In the genomic region with DNA sequence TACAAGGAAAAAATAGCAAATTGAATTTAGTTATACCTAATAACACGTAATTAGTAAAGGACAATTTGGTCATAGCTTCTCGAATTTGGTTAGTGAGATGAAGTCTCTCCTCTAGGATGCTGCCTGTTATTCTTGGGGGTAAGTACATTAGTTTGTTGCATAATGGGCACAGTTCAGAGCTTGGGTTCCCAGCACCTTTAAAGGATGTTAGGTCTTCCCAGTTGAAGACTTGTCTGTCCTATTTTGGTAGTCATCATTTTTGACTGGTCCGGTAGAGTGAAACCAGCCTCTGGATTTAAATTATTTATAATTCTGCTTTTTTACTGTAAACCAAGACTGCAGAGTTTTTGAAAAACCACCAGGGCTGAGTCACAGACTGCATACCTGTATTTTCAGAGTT, we compare ENCODE assay signal across 20 mouse cellular contexts. TPM values are rescaled to one million over a fixed set of nuclear protein-coding genes. Genes with fewer than 3 reads are reported as not detected.
DNase-seq lines count a peak whose midpoint lies in the region; ATAC-seq and TF ChIP-seq lines count a peak whose summit lies in the region.
"Had no signal": no experiment of that assay in that cellular context is flagged by ENCODE, and none has a peak within 500 bp of the region (broad histone marks: within the 10 kb centered on the region; RNA-seq: fewer than 3 reads in every experiment).

No protein-coding gene starts in this region.

- ATAC-seq in hindbrain, embryonic 14.5 days (ENCODE audit: low FRiP score) = no peak
- no peak for ATAC-seq in midbrain, embryonic 16.5 days
- ATAC-seq: activated CD4-positive, CD25-positive, alpha-beta regulatory T cell, adult 4 months; Patski had no signal

- H3K9me3 ChIP-seq in hindbrain, embryonic 14.5 days (ENCODE audit: control insufficient read depth, low read length) = no peaks in the 10 kb centered on the region
- no peaks in the 10 kb centered on the region for H3K9me3 ChIP-seq in midbrain, embryonic 16.5 days (replicated peaks; ENCODE audit: control insufficient read depth, low read length, poor library complexity, severe bottlenecking)
- H3K9me3 ChIP-seq: heart, embryonic 15.5 days had no signal

- DNase-seq in heart, adult 11 months = peak; percentile 28
- no peak for DNase-seq in heart, postnatal 14 days
- DNase-seq in hindbrain, embryonic 14.5 days (ENCODE audit: low spot score) = no peak
- DNase-seq in ovary, postnatal 14 days (ENCODE audit: low spot score) = no peak
- no peak for DNase-seq in urinary bladder, postnatal 36 days (ENCODE audit: low spot score in 2 of 2)
- DNase-seq: adrenal gland, postnatal 25 days; cerebellum, adult 8-10 months; heart, adult 2 months; kidney, adult 18-20 months; kidney, postnatal 14 days; lung, embryonic 14.5 days; spleen, adult 18-20 months; thymus, adult 18-20 months had no signal

- no peaks in the 10 kb centered on the region for H3K27me3 ChIP-seq in hindbrain, embryonic 14.5 days (ENCODE audit: control insufficient read depth, insufficient read depth, low read length)
- no peaks in the 10 kb centered on the region for H3K27me3 ChIP-seq in midbrain, embryonic 16.5 days (ENCODE audit: control insufficient read depth, insufficient read depth, low read depth, low read length)

- H3K4me1 ChIP-seq in cortical plate, adult 2 months (ENCODE audit: control insufficient read depth, insufficient read depth, low read length) = no peaks in the 10 kb centered on the region
- peaks cover 6% of the 10 kb centered on the region; the same call in 1 of the 2 replicates for H3K4me1 ChIP-seq in hindbrain, embryonic 14.5 days (replicated peaks; ENCODE audit: control insufficient read depth, insufficient read depth, low read length)
- H3K4me1 ChIP-seq in midbrain, embryonic 16.5 days (ENCODE audit: control insufficient read depth, insufficient read depth, low read length) = peaks cover 9% of the 10 kb centered on the region

- no peak overlapping the region for H3K27ac ChIP-seq in cortical plate, adult 2 months (ENCODE audit: insufficient read depth, low read length)
- no peak overlapping the region for H3K27ac ChIP-seq in hindbrain, embryonic 14.5 days
- H3K27ac ChIP-seq in midbrain, embryonic 16.5 days (ENCODE audit: low read length) = no peak overlapping the region
- H3K27ac ChIP-seq: heart, adult 2 months; heart, embryonic 15.5 days; macrophage had no signal

- TF ChIP-seq POLR2A in cortical plate, adult 2 months (IDR thresholded peaks at IDR 0.05; ENCODE audit: extremely low read depth, insufficient read depth, low read length) = no peak

- TF ChIP-seq CTCF in cortical plate, adult 2 months (IDR thresholded peaks at IDR 0.05; ENCODE audit: extremely low read depth, insufficient read depth, low read length) = no peak

- H3K9ac ChIP-seq in hindbrain, embryonic 14.5 days = peak overlapping the region; percentile 99
- H3K9ac ChIP-seq in midbrain, embryonic 16.5 days (ENCODE audit: low read depth, low read length) = no peak overlapping the region
- H3K9ac ChIP-seq: heart, embryonic 15.5 days; lung, embryonic 14.5 days had no signal

- peak overlapping the region; percentile 92 for H3K4me2 ChIP-seq in hindbrain, embryonic 14.5 days (replicated peaks)
- peak overlapping the region; percentile 57 for H3K4me2 ChIP-seq in midbrain, embryonic 16.5 days (ENCODE audit: low read length)
- H3K4me2 ChIP-seq: heart, embryonic 15.5 days; lung, embryonic 14.5 days had no signal

- H3K4me3 ChIP-seq in cortical plate, adult 2 months (ENCODE audit: insufficient read depth, low read length) = peak overlapping the region; percentile 70; the same call in 1 of the 2 replicates
- H3K4me3 ChIP-seq in hindbrain, embryonic 14.5 days (replicated peaks; ENCODE audit: low read length) = peak overlapping the region; percentile 81
- H3K4me3 ChIP-seq in midbrain, embryonic 16.5 days (ENCODE audit: low read depth, low read length) = peak overlapping the region; percentile 40
- H3K4me3 ChIP-seq: heart, adult 2 months; heart, embryonic 15.5 days had no signal

- intact Hi-C loops in heart, postnatal 14 days (cut with DNase I) = no loop called here

- 89% methylated on average over 3 of the region's 3 CpGs for WGBS in hindbrain, embryonic 14.5 days
- WGBS in midbrain, embryonic 16.5 days = 82% methylated on average over 3 of the region's 3 CpGs

- no peaks in the 10 kb centered on the region for H3K36me3 ChIP-seq in hindbrain, embryonic 14.5 days (replicated peaks; ENCODE audit: control insufficient read depth, insufficient read depth)
- H3K36me3 ChIP-seq in midbrain, embryonic 16.5 days (ENCODE audit: control insufficient read depth, insufficient read depth, low read length) = no peaks in the 10 kb centered on the region
- H3K36me3 ChIP-seq: heart, embryonic 15.5 days had no signal

RNA-seq across cellular contexts. Expression of gene Cnr1, which starts 3.3 kb away (rescaled TPM):
- under 1 TPM; 0.07 to 0.22 TPM for total RNA-seq in heart, postnatal 14 days (2021)
- polyA plus RNA-seq in cortical plate, adult 2 months (2012; rRNA removed) = 54.6 and 55.0 TPM in 2 replicates
- polyA plus RNA-seq in hindbrain, embryonic 14.5 days (2014; fragmentation: Nextera tagmentation; extraction: Ambion mirVana) = 86.3 and 90.6 TPM in 2 replicates
- polyA plus RNA-seq in midbrain, embryonic 16.5 days (2015; fragmentation: Nextera tagmentation; extraction: Ambion mirVana) = 51.7 and 51.9 TPM in 2 replicates
- total RNA-seq: liver, adult 2 months had no signal
- polyA plus RNA-seq: activated CD4-positive, CD25-positive, alpha-beta regulatory T cell, adult 4 months; liver, adult 2 months; Patski had no signal
